Mouse (Mus musculus): ENCODE measurements around the gene Hist1h2ad. TPM values are rescaled to one million over a fixed set of nuclear protein-coding genes. Genes with fewer than 3 reads are reported as not detected.

Hist1h2ad gene
- total RNA-seq, 2 experiments from 2014 or later: 3.6 to 93.7 TPM

- ATAC-seq (ENCODE audit: poor library complexity, severe bottlenecking): no peak
Observed at GRCm38 (mm10) chr13:23610393-23610792, 36.2 kb downstream of the Hist1h2ad start.

GRCm38 (mm10) chr13:23611638-23612037 lies 37.5 kb downstream of the Hist1h2ad start:
- no peak for ATAC-seq (ENCODE audit: poor library complexity, severe bottlenecking)

GRCm38 (mm10) chr13:23620056-23620732 lies 46.0 kb downstream of the Hist1h2ad start:
- no peak for ATAC-seq (ENCODE audit: poor library complexity, severe bottlenecking)

- peak; percentile 63 for ATAC-seq (ENCODE audit: poor library complexity, severe bottlenecking)
Observed at GRCm38 (mm10) chr13:23620733-23621531, 46.8 kb downstream of the Hist1h2ad start, which contains the start of gene Hist1h2be. Gene Hist1h2be (minus strand): TSS chr13:23621124.

DNA sequence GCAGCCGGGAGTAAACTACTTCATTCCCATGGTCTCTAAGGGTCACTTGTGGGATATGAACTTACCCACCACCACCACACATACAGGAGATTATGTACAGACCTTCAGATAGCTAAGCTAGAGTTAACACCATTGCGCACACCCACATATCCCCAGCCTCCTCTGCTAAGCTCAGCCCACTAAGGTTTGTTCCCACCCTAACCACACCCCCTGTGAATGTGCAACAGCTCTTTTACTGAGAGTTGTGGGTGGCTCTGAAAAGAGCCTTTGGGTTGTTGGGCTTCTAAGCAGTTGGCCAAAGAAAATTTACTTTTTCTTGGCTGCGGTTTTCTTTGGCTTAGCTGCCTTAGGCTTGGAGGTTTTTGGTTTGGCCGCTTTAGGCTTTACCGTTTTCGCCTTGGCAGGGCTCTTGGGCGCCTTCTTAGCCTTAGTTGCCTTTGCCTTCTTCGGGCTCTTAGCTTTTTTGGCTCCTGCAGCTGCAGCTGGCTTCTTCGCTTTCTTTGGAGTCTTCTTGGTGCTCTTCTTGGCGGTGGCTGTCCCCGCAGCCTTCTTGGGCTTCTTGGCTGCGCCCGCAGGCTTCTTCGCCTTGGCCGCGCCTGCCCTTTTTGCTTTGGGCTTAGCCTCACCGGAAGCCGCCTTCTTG lies 47.5 kb downstream of the Hist1h2ad start:
- peak; percentile 65 for ATAC-seq (ENCODE audit: poor library complexity, severe bottlenecking)

DNA sequence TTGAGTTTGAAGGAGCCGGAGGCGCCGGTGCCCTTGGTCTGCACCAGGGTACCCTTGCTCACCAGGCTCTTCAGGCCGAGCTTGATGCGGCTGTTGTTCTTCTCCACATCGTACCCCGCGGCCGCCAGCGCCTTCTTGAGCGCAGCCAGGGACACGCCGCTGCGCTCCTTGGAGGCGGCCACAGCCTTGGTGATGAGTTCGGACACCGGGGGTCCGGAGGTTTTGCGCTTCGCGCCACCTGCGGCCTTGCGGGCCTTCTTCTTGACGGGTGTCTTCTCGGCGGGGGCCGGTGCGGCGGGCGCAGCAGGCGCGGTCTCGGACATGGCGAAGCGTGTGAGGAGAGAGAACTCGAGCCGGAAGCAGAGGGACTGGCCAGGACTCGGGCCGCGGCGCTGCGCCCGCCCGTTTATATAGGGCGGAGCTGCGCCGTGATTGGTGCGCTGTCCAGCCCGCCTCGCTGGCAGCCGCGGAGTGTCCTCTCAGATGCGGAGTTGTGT lies 48.0 kb downstream of the Hist1h2ad start, which contains the start of gene Hist1h1e:
Gene Hist1h1e (minus strand): TSS at position 384 of the 497 bp plus-strand sequence.
- ATAC-seq (ENCODE audit: poor library complexity, severe bottlenecking): peak; percentile 73

GRCm38 (mm10) chr13:23622861-23623450 lies 48.8 kb downstream of the Hist1h2ad start:
- no peak for ATAC-seq (ENCODE audit: poor library complexity, severe bottlenecking)

Other genes starting within 250 kb of the Hist1h2ad start
Only the 30 nearest of the 35 such genes appear.
- gene Abt1, start 150.5 kb upstream of the Hist1h2ad start, total RNA-seq (2015): 5.1 and 5.2 TPM in 2 replicates
- gene Abt1, start 150.5 kb upstream of the Hist1h2ad start, total RNA-seq (2017): 6.8 and 11.2 TPM in 2 replicates
- gene Btn1a1, start 108.5 kb upstream of the Hist1h2ad start, total RNA-seq (2015): not detected in 2 replicates
- not detected in 2 replicates for gene Btn1a1, start 108.5 kb upstream of the Hist1h2ad start, total RNA-seq (2017)
- gene Btn2a2, start 85.5 kb upstream of the Hist1h2ad start, total RNA-seq (2015): not detected in 2 replicates
- gene Btn2a2, start 85.5 kb upstream of the Hist1h2ad start, total RNA-seq (2017): not detected in 2 replicates
- gene Hist1h4h, start 43.3 kb upstream of the Hist1h2ad start, total RNA-seq (2015): 61.7 and 63.9 TPM in 2 replicates
- 1,033 and 1,202 TPM in 2 replicates for gene Hist1h4h, start 43.3 kb upstream of the Hist1h2ad start, total RNA-seq (2017)
- gene Hist1h2af, start 40.5 kb upstream of the Hist1h2ad start, total RNA-seq (2015): 61.9 and 91.1 TPM in 2 replicates
- 1,786 and 1,821 TPM in 2 replicates for gene Hist1h2af, start 40.5 kb upstream of the Hist1h2ad start, total RNA-seq (2017)
- 225 and 241 TPM in 2 replicates for gene Hist1h3g, start 39.0 kb upstream of the Hist1h2ad start, total RNA-seq (2015)
- gene Hist1h3g, start 39.0 kb upstream of the Hist1h2ad start, total RNA-seq (2017): 441 and 668 TPM in 2 replicates
- gene Hist1h2bh, start 31.0 kb upstream of the Hist1h2ad start, total RNA-seq (2015): 32.3 and 36.5 TPM in 2 replicates
- 143 and 176 TPM in 2 replicates for gene Hist1h2bh, start 31.0 kb upstream of the Hist1h2ad start, total RNA-seq (2017)
- 43.8 and 48.7 TPM in 2 replicates for gene Hist1h3f, start 30.3 kb upstream of the Hist1h2ad start, total RNA-seq (2015)
- gene Hist1h3f, start 30.3 kb upstream of the Hist1h2ad start, total RNA-seq (2017): 145 and 146 TPM in 2 replicates
- gene Hist1h4f, start 22.7 kb upstream of the Hist1h2ad start, total RNA-seq (2015): 110 and 116 TPM in 2 replicates
- 2,488 and 3,291 TPM in 2 replicates for gene Hist1h4f, start 22.7 kb upstream of the Hist1h2ad start, total RNA-seq (2017)
- 16.7 and 17.0 TPM in 2 replicates for gene Hist1h1d, start 21.1 kb upstream of the Hist1h2ad start, total RNA-seq (2015)
- gene Hist1h1d, start 21.1 kb upstream of the Hist1h2ad start, total RNA-seq (2017): 182 and 184 TPM in 2 replicates
- 101 and 161 TPM in 2 replicates for gene Hist1h3e, start 12.0 kb upstream of the Hist1h2ad start, total RNA-seq (2015)
- gene Hist1h3e, start 12.0 kb upstream of the Hist1h2ad start, total RNA-seq (2017): 295 and 358 TPM in 2 replicates
- 8.8 and 9.0 TPM in 2 replicates for gene Hist1h2ae, start 3.2 kb upstream of the Hist1h2ad start, total RNA-seq (2015)
- gene Hist1h2ae, start 3.2 kb upstream of the Hist1h2ad start, total RNA-seq (2017): 272 and 274 TPM in 2 replicates
- gene Hist1h2bg, start 3.0 kb upstream of the Hist1h2ad start, total RNA-seq (2015): 325 and 384 TPM in 2 replicates
- gene Hist1h2bg, start 3.0 kb upstream of the Hist1h2ad start, total RNA-seq (2017): 1,715 and 1,721 TPM in 2 replicates
- gene Hist1h2bf, start 185 bp upstream of the Hist1h2ad start, total RNA-seq (2015): 449 and 490 TPM in 2 replicates
- 736 and 744 TPM in 2 replicates for gene Hist1h2bf, start 185 bp upstream of the Hist1h2ad start, total RNA-seq (2017)
- 150 and 159 TPM in 2 replicates for gene Hist1h3d, start 1.4 kb downstream of the Hist1h2ad start, total RNA-seq (2015)
- 86.3 and 96.3 TPM in 2 replicates for gene Hist1h3d, start 1.4 kb downstream of the Hist1h2ad start, total RNA-seq (2017)
- gene Hist1h4d, start 7.2 kb downstream of the Hist1h2ad start, total RNA-seq (2015): 655 and 672 TPM in 2 replicates
- 1,182 and 1,443 TPM in 2 replicates for gene Hist1h4d, start 7.2 kb downstream of the Hist1h2ad start, total RNA-seq (2017)
- gene Hist1h2be, start 46.7 kb downstream of the Hist1h2ad start, total RNA-seq (2015): 15.1 and 16.4 TPM in 2 replicates
- 110 and 115 TPM in 2 replicates for gene Hist1h2be, start 46.7 kb downstream of the Hist1h2ad start, total RNA-seq (2017)
- gene Hist1h1e, start 48.2 kb downstream of the Hist1h2ad start, total RNA-seq (2015): 408 and 475 TPM in 2 replicates
- 457 and 467 TPM in 2 replicates for gene Hist1h1e, start 48.2 kb downstream of the Hist1h2ad start, total RNA-seq (2017)
- 10.3 and 12.0 TPM in 2 replicates for gene Hist1h2ac, start 109.6 kb downstream of the Hist1h2ad start, total RNA-seq (2015)
- gene Hist1h2ac, start 109.6 kb downstream of the Hist1h2ad start, total RNA-seq (2017): 67.7 and 81.2 TPM in 2 replicates
- gene Hist1h2bc, start 109.8 kb downstream of the Hist1h2ad start, total RNA-seq (2015): 40.3 and 42.6 TPM in 2 replicates
- gene Hist1h2bc, start 109.8 kb downstream of the Hist1h2ad start, total RNA-seq (2017): 253 and 263 TPM in 2 replicates
- gene Hist1h1t, start 121.4 kb downstream of the Hist1h2ad start, total RNA-seq (2015): 0.94 TPM in 1 of 2 replicates, not detected in the other
- 2.7 and 5.3 TPM in 2 replicates for gene Hist1h1t, start 121.4 kb downstream of the Hist1h2ad start, total RNA-seq (2017)
- 60.8 and 62.1 TPM in 2 replicates for gene Hist1h4c, start 124.1 kb downstream of the Hist1h2ad start, total RNA-seq (2015)
- gene Hist1h4c, start 124.1 kb downstream of the Hist1h2ad start, total RNA-seq (2017): 282 and 359 TPM in 2 replicates
- 12.3 and 17.1 TPM in 2 replicates for gene Hfe, start 136.5 kb downstream of the Hist1h2ad start, total RNA-seq (2015)
- 7.6 and 8.5 TPM in 2 replicates for gene Hfe, start 136.5 kb downstream of the Hist1h2ad start, total RNA-seq (2017)
- 179 and 186 TPM in 2 replicates for gene Hist1h1c, start 164.4 kb downstream of the Hist1h2ad start, total RNA-seq (2015)
- gene Hist1h1c, start 164.4 kb downstream of the Hist1h2ad start, total RNA-seq (2017): 1,288 and 1,327 TPM in 2 replicates
- 115 and 119 TPM in 2 replicates for gene Hist1h3c, start 171.2 kb downstream of the Hist1h2ad start, total RNA-seq (2015)
- gene Hist1h3c, start 171.2 kb downstream of the Hist1h2ad start, total RNA-seq (2017): 508 and 593 TPM in 2 replicates
- gene Hist1h2bb, start 172.4 kb downstream of the Hist1h2ad start, total RNA-seq (2015): 264 and 296 TPM in 2 replicates
- gene Hist1h2bb, start 172.4 kb downstream of the Hist1h2ad start, total RNA-seq (2017): 5,681 and 7,839 TPM in 2 replicates
- 64.3 and 114 TPM in 2 replicates for gene Hist1h2ab, start 176.7 kb downstream of the Hist1h2ad start, total RNA-seq (2015)
- gene Hist1h2ab, start 176.7 kb downstream of the Hist1h2ad start, total RNA-seq (2017): 3,821 and 4,666 TPM in 2 replicates
- 495 and 572 TPM in 2 replicates for gene Hist1h3b, start 177.9 kb downstream of the Hist1h2ad start, total RNA-seq (2015)
- 546 and 613 TPM in 2 replicates for gene Hist1h3b, start 177.9 kb downstream of the Hist1h2ad start, total RNA-seq (2017)
- gene Hist1h4b, start 182.6 kb downstream of the Hist1h2ad start, total RNA-seq (2015): 64.8 and 95.3 TPM in 2 replicates
- gene Hist1h4b, start 182.6 kb downstream of the Hist1h2ad start, total RNA-seq (2017): 562 and 732 TPM in 2 replicates
- gene Hist1h4a, start 186.8 kb downstream of the Hist1h2ad start, total RNA-seq (2015): 58.1 TPM in 2 replicates
- gene Hist1h4a, start 186.8 kb downstream of the Hist1h2ad start, total RNA-seq (2017): 540 and 548 TPM in 2 replicates